Mouse (Mus musculus): Measurements from ENCODE around the gene Styx. TPM values are rescaled to one million over a fixed set of nuclear protein-coding genes. Genes with fewer than 3 reads are reported as not detected.
"Not testable (repeated sequence)": the region's sequence is repeated elsewhere in the genome, so short reads cannot be mapped to it uniquely, and the experiment has no call there.

Gene Styx
- total RNA-seq, 4 experiments from 2014 or later, result 17.1 to 21.6 (median 18.6) TPM

DNA sequence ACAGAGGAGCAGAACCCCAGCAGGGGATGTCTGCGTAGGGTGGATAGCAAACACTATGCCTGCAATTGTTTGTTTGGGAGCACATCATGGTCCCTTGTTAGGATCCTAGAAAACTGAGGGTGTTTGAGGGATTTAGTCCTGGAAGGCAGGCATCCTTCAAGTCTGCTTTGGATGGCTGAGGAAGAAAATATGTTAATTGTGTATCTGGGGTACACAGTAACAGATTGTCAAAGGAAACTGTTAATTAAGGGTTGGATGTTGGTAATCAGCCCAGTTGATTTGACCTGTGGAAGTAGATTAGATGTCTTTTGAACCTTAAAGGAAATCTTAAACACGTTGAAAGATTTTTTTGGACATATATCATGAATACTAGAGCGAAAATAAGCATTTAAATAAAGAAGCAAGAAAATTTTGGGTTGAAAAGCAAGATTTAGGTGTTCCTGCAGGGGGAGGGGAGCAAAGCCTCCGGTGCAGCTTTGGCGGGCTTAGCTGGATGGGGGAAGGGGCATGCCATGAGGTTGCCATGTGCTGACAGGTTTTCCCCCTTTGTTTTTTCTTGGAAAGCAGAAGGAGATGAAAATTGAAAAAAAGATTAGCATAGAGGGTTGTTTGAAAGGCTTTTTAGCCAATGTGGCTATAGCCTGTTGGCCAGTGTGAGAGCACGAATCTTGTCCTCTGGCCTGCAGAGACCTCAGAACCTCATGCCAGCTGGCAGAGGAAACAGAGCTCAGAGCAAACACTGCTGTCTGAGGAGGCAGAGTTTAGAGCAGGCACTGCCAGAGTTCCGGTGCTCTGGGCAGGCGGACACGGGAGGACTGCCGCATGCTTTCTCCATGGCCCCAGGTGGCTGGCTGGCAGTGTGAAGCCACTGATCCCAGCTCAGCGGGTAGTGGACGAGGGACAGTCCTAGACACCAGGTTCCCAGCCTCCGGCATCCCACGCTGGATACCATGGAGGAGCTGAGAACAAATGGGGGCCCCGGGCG lies 13.6 kb downstream of the Styx start:
- DNase-seq (ENCODE audit: low spot score in 2 of 2), result no peak

DNA sequence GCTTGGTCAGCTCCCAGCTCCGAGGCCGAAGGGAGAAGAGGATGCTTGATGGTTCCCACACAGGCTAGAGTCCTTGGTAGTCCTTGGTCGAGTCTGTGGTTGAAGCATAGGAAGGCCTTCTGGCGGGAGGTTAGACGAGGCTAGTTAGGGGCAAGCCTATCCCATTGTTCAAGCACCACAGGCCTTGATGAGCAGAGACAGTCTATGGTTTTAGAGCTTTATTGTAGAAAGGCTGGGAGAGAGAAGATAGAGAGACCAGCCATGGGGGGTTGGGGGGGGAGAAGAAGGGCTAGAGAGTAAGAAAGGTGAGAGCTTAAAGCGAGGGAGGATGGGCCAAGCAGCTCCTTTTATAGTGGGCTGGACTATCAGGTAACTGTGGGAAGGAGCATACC lies 14.3 kb downstream of the Styx start:
- DNase-seq (ENCODE audit: low spot score in 2 of 2), result no peak

DNA sequence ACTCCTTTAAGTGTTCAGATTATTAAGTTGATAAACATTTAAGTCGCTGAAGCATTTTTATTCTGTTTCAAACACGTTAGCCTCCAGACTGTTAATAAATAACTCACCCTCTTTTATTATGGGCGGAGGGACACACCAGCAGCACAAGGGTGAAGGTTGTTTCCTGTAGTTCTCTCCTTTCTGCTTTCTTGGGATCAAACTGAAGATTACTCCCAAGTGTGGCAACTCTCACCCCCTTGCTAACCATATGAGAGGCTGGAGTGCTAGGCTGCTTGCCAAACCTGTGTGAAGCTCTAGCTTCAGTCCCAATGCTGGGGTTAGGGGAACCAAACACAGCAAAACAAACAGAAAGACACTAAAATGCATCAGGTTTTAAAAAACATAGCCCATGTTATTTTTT lies 27.9 kb downstream of the Styx start:
- no peak for DNase-seq (ENCODE audit: low spot score in 2 of 2)

DNA sequence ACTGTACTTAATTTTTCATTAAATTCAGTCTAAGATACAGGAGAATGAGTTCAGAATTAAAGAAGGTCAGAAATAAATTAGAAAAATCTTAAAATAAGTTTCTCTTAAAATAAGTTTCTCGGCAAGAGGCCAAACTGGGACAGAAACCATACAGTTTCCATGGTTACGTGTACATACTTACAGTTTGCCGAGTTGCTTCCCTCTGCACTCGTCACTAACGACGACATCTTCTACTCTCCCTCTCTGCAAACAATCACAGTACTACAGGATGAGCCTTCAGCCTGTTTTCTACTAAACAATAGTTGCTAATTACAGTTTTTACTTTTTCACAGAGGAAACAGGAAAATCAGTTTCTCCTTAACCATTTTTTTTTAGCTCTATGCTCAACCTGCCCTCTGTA lies 29.9 kb downstream of the Styx start:
- no peak for DNase-seq (ENCODE audit: low spot score in 2 of 2)

DNA sequence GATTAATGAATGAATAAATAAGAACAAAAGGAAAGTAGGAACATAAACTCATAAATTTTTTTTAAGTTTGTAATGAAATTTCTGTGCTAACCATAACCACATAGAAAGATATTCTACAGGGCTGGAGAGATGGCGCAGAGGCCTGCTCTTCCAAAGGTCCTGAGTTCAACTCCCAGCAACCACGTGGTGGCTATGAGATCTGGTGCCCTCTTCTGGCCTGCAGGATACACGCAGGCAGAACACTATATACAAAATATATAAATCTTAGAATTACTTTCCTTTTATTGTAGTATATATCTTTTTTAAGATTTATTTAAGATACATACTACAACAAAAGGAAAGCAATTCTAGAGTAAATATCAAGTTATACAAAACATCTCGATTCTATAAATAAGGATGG lies 32.0 kb downstream of the Styx start:
- DNase-seq (ENCODE audit: low spot score in 2 of 2), result no peak

DNA sequence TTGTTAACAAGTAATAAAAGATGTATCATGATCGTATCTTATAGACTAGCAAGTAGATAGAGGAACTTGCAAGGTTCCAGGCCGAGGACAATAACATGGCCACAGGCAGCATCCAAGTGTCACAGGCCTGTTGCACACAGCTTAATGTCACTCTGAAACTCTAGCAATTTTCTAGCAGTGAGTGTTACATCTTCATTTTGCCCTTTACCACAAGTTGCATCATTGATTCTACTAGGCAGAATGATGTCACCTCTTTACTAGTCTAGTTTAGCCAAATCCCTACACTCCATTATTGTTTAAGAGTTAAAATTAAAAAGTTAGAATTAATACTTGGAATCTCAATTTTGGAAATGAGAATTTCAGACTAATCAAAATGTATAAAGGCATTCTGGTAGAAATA lies 34.7 kb downstream of the Styx start:
- DNase-seq (ENCODE audit: low spot score in 2 of 2), result no peak

DNA sequence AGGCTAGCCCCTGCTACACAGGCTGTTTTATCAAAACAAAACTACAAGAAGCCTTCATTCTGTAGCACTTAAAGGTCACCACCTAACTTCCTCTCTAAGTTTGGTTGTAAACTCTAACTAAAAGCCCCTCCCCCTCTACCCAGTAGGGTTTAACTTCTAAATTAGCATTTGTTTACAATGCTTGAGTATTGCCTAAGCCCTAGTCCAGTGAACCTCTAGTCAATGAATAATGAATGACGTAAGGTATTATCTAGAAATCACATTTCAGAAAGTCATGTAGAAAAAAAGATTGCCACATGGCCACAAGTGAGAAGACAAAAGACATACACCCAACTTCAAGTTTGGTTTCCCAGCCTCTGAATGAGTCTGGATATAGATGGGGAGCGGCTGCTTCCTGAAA lies 36.6 kb downstream of the Styx start:
- no peak for DNase-seq (ENCODE audit: low spot score in 2 of 2)

DNA sequence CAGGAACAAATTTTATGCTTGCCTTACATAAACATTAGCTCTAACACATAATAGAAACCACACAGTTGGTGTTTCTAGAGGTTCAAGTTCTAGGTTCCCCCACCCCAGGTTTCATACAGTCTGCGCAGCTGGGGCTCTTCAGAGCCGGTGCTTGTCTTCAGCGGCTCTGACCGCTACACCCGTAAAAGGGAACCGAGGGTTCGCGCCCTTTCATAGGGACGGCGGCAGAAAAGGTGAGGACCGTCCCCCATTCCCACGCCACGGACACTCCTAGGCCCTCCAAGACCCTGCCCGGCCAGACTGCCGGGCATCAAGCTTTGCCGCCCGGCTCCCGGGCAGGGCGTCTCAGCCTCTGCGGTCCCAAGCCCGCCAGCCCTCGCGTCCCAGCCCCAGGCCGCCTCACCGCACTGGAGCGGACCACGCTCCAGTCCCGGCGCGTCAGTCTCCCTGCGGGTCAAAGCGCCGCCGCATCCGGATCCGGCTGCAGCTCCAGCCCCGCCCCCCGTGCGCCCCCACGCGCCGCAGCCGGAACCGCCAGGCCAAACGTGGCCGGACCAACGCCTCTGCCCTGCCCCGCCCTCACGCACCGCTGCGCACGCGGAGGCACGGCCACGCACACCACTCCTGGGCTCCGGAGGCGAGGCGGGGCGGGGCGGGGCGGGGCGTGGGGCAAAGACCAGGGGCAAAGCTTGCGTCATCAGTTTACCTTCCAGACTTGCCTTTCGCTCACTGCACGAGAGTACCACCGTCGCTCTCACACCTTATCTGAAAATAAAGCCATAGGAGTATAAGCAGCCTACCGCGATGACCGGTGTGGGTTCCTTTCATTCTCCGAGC lies 37.7 kb downstream of the Styx start:
- peak; percentile 82 to 87 for DNase-seq (ENCODE audit: low spot score in 2 of 2)

DNA sequence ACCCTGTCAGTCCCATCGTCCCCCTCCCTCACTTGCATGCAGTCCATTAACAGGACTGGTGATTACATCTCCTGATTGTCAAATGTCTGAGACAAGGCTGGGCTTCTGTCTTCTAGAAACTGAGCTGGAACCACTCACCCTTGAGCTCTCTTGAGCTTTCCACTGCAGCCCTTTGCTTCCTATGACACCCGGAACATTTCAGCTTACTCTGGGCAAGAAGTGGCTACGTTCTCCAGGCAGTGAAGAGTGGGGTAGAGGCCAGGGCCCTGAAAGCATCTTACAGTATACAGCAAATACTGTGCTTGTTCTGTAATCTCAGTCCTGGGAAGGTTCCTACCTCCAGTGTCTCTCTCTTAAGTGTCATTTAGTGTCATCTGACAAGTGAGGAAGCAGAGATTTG lies 38.3 kb downstream of the Styx start:
- DNase-seq (ENCODE audit: low spot score in 2 of 2), result no peak

DNA sequence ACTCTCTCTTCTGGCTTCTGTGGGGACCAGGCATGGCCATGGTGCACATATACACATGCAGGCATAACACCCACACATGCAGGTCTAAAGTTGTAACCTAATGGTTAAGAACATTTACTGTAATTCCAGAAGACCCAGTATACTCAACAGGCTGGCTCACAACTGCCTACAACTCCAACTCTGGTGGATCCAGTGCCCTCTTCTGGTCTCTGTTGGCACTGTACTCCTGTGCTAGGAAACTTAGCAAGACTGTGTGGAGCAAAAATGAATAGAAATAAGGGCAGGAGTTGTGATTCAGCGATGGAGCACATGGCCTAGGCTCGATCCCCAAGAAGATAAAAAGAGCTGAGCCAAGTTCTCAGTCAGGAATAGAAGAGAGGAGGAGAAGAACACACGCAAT lies 48.9 kb downstream of the Styx start:
- no peak for DNase-seq (ENCODE audit: low spot score in 2 of 2)

DNA sequence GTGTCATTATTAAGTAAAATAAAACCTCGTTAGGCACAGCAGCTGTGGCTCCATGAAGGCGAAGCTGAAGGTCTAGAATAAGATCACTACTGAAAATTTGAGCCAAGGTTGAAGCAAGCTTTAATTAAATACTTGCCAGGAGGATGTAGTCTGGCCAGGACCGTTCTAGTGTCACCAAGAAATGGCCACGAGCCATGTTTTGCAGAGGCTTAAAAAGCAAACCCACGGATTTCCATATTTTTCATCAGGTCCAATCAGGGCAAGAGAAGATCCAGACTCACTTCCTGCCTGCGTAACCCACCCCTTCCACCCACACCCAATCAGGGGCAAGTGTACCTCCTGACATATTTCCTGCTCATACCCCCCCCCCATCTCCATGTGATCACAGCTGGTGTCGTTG lies 52.8 kb downstream of the Styx start:
- no peak for DNase-seq (ENCODE audit: low spot score in 2 of 2)

DNA sequence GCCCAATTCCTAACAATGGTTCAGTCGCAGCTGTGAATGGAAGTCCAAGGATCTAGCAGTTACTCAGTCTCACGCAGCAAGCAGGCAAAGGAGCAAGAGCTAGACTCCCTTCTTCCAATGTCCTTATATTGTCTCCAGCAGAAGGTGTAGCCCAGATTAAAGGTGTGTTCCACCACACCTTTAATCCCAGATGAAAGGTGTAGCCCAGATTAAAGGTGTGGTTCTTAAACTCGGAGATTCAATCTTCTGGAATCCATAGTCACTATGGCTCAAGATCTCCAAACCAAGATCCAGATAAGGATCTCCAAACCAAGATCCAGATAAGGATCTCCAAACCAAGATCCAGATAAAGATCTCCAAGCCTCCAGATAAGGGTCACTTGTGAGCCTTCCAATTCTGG lies 53.9 kb downstream of the Styx start, which contains the start of gene Gnpnat1:
Gnpnat1 (minus strand) TSS at position 101 of the 400 bp plus-strand sequence.
- not testable (repeated sequence) for DNase-seq (ENCODE audit: low spot score in 2 of 2)

DNA sequence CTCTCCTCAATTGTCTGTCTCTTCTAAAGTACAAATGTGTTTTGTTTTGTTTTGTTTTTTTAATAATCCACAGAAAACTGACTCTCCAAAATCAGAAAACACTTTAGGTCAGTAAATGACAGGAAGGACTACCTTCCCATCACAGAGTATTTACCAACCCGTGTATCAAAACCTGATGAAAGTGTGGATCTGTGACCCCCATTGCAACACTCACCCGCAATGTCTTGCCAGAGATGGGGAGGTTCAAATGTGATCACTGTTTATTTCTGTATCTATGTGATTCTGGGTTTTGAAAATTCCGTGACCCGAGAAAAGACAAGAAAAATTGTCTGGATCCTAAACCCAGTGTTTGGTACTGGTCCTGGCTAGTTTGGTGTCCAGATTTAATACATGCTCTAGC lies 65.4 kb downstream of the Styx start:
- DNase-seq (ENCODE audit: low spot score in 2 of 2), result no peak

DNA sequence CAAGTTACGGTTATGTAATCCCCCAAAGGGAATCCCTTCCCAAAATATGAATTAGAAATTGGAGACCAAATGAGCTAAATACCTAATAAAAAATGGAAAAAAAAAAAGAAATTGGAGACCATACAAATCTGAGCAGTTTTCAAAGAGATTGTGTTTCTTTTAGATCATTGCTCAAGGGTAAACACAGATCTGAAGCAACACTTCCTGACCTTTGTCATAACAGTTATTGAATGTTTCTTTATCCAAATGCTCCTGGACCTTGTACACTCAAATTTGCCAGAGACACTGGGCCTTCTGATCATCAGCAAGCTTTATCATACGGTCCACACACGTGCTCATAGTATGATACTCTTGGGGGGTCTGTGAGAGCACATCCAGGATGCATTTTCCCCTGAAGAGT lies 67.7 kb downstream of the Styx start:
- DNase-seq (ENCODE audit: low spot score in 2 of 2), result no peak

DNA sequence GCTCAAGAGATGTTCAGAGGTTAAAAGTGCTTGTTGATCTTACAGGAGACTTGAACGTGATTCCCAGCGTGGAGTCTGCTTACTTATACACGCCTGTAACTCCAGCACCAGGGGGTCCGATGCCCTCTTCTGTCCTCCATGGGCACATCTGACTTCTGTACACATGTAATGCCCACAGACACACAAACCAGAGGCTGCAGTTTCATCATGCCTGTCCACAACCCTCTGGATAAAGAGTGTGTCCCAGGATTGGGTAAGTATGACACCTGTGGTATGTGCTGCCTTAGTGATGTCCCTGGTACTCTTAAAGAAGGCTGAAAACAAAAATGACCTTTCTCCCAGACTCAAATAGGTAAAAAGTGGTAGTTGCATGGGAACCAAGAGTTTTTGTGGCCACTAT lies 68.4 kb downstream of the Styx start:
- no peak for DNase-seq (ENCODE audit: low spot score in 2 of 2)

DNA sequence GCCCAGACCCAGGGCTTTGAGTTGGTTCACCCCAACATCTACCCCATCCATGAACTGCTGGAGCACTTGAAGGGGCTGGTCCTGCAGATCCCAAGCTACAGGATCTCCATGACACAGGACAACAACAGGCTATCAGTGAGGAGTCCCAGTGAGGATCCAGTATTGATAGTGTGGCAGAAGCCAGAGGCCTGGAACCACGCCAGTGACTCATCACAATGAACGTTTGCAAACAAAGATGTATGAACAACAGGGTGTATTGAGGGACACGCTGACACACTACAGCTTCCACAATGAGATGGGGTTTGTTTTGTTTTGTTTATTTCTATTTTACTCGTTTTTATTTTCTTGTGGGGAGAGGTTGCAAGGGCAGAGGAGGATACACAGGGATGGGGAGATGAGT lies 71.5 kb downstream of the Styx start:
- DNase-seq (ENCODE audit: low spot score in 2 of 2), result peak; percentile 64 to 66

DNA sequence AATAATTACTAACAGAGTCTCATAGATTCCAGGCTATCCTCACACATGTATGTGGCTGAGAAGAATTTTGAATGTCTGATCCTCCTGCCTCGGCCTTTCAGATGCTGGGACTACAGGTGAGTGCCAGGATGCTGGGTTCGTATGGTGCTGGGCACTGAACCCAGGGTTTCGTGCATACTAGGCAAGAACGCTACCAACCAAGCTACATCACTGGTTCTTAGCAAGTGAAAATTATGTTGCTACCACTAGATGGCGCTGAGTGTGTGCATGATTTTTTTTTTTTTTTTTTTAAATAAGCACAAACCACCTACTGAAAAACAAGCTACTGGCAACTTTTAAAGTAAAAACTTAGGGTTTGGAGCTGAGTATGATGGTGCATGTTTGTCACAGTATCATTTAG lies 72.3 kb downstream of the Styx start:
- no peak for DNase-seq (ENCODE audit: low spot score in 2 of 2)

DNA sequence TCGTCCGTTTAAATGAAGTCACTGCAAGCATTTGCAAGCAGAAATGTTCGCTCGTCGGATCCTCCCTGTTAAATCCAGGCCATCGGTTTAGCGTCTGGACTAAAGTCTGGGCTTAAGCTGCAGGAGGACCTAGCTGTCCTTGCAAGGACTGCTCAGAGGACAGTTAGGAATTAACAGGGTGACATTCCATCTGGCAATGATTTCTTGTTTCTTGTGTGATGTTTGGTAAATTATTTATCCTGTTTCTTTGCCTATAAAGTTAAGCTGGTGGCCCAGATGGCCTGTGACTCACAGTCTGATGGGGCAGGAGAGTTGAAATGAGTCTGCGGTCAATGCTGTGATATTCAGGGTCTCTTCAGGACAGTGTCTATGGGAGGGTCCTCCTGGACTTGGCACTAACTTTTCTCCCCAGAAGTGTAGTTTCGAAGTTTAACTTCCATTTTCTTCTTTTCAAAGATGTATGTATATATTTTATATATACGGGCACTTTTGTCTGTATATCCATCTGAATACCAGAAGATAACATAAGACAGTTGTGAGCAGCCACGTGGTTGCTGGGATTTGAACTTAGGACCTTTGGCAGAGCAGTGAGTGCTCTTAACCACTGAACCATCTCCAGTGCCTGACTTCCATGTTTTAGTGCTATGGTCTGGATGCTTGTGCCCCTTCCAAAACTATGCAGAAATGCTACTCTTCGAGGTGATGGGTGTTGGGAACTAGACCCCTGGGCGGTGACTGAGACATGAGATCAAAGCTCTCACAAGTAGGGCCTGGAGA lies 79.4 kb downstream of the Styx start:
- no peak for DNase-seq (ENCODE audit: low spot score in 2 of 2)

DNA sequence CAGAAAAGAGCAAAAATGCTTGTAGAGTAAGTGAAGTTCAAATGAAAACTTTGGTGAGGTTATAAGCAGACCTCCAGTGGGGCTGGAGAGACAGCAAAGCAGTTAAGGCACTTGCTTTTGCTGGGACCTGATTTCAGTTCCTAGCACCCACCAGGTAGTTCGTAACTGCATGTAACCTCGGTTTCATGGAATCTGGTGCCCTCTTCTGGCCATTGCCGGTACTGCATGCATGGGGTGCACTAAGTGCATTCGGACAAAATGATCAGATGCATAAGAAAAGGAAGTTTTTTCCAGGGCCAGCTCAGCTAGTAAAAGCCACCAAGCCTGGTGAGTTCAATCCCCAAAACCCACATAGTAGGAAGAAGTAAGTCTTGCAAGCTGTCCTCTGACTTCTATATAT lies 81.1 kb downstream of the Styx start:
- no peak for DNase-seq (ENCODE audit: low spot score in 2 of 2)

DNA sequence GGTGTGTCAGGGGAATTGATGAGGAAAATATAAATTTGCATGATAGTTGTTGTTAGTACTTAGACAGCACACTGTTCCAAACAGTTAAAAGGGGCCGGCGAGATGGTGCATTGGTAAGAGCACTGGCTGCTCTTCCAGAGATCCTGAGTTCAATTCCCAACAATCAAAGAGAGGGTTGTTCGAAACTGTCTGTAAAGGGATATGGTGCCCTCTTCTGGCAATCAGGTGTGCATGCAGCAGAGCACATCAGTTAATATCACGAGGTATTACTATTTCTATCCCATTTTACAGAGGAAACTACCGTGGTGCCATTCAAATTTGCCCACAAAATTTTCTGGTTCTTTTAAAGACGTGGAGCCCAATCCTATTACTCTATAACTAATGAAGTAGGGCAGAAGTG lies 83.3 kb downstream of the Styx start:
- no peak for DNase-seq (ENCODE audit: low spot score in 2 of 2)

DNA sequence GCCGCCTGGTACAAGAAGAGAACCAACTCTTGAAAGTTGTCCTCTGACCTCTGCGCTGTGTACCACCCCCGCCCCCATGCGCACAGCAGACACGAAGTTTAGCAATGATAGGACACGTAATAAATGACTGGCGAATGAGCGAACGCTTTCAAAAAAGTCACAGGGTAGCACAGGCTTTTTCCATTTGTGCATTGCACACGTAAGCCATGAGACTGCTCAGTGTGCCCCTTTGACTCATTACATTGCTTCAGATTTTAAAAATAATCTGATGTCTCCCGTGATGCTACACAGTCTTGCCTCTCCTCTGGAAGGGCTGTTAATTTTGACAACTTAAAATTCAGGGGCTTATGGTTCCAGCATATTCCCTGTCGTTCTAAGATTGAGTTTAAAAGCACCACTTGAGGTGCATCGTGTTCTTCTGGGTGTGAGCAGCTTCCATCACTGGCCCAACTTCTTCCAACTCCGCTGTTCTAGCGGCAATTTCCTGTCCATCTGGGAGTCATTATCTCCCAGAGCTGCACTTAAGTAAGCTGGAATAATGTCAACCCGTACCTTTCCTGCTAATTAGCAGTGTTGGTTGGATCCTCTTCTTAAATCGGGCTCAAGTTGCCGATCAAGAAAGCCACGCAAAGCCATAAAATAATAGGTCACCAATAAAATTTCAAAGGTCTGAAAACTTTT lies 87.5 kb downstream of the Styx start:
- no peak for DNase-seq (ENCODE audit: low spot score in 2 of 2)

Data from layer of hippocampus, adult 8-10 months (tissue).